Mouse (Mus musculus) lung, postnatal 0 days (tissue): ENCODE results near the gene Rbfox1.

Source experiments
- CTCF ChIP-seq: IDR thresholded peaks from 2 replicates; pipeline ENCODE4 v1.5.1; 2016; ENCODE audit warnings: antibody characterized with exemption, mild to moderate bottlenecking
- EP300 ChIP-seq: IDR thresholded peaks from 2 replicates; pipeline ENCODE4 v1.6.1; 2016; ENCODE audit warnings: antibody characterized with exemption, mild to moderate bottlenecking, control low read depth

GRCm38 (mm10) chr16:5953106-5953505 is 68.0 kb downstream of the Rbfox1 start:
- TF ChIP-seq EP300: no peak
- TF ChIP-seq CTCF: no peak
